Comparison of ENCODE assay signal across 13 mouse cellular contexts in genomic region chr9:87733236-87733630, GRCm38 (mm10). TPM values are rescaled to one million over a fixed set of nuclear protein-coding genes. Genes with fewer than 3 reads are reported as not detected.
DNase-seq lines count a peak whose midpoint lies in the region; ATAC-seq lines count a peak whose summit lies in the region.
"Had no signal": no experiment of that assay in that cellular context is flagged by ENCODE, and none has a peak within 500 bp of the region (broad histone marks: within the 10 kb centered on the region; RNA-seq: fewer than 3 reads in every experiment).

No protein-coding gene starts in this region.

- H3K9me3 ChIP-seq in heart, embryonic 10.5 days: no peaks in the 10 kb centered on the region
- no peaks in the 10 kb centered on the region for H3K9me3 ChIP-seq in midbrain, embryonic 11.5 days (ENCODE audit: control insufficient read depth, low read length)
- no peaks in the 10 kb centered on the region for H3K9me3 ChIP-seq in midbrain, embryonic 15.5 days
- H3K9me3 ChIP-seq in heart, embryonic 12.5 days (replicated peaks): no peaks in the 10 kb centered on the region
- no peaks in the 10 kb centered on the region for H3K9me3 ChIP-seq in limb, embryonic 15.5 days
- H3K9me3 ChIP-seq in forebrain, embryonic 10.5 days: no peaks in the 10 kb centered on the region

- peaks cover 83% of the 10 kb centered on the region for H3K27me3 ChIP-seq in heart, embryonic 10.5 days (ENCODE audit: insufficient read depth, poor library complexity, severe bottlenecking)
- H3K27me3 ChIP-seq in midbrain, embryonic 11.5 days (ENCODE audit: control insufficient read depth, insufficient read depth, low read length): peaks cover 84% of the 10 kb centered on the region
- H3K27me3 ChIP-seq in midbrain, embryonic 15.5 days (replicated peaks): peaks cover 67% of the 10 kb centered on the region
- peaks cover 43% of the 10 kb centered on the region for H3K27me3 ChIP-seq in heart, embryonic 12.5 days (replicated peaks)
- peaks cover 63% of the 10 kb centered on the region for H3K27me3 ChIP-seq in limb, embryonic 15.5 days
- H3K27me3 ChIP-seq in forebrain, embryonic 10.5 days (ENCODE audit: poor library complexity, severe bottlenecking): peaks cover 100% of the 10 kb centered on the region

- peaks cover 24% of the 10 kb centered on the region; the same call in 1 of the 2 replicates for H3K4me1 ChIP-seq in heart, embryonic 10.5 days
- H3K4me1 ChIP-seq in midbrain, embryonic 11.5 days (ENCODE audit: control insufficient read depth, insufficient read depth, low read length): peaks cover 15% of the 10 kb centered on the region
- peaks cover 23% of the 10 kb centered on the region for H3K4me1 ChIP-seq in midbrain, embryonic 15.5 days
- H3K4me1 ChIP-seq in heart, embryonic 12.5 days (replicated peaks): peaks cover 14% of the 10 kb centered on the region; the same call in 1 of the 2 replicates
- H3K4me1 ChIP-seq in limb, embryonic 15.5 days: peaks cover 24% of the 10 kb centered on the region
- H3K4me1 ChIP-seq in forebrain, embryonic 10.5 days: peaks cover 31% of the 10 kb centered on the region

- no peaks in the 10 kb centered on the region for H3K36me3 ChIP-seq in heart, embryonic 10.5 days
- H3K36me3 ChIP-seq in midbrain, embryonic 11.5 days (ENCODE audit: control insufficient read depth, insufficient read depth, low read length): no peaks in the 10 kb centered on the region
- no peaks in the 10 kb centered on the region for H3K36me3 ChIP-seq in midbrain, embryonic 15.5 days (replicated peaks)
- no peaks in the 10 kb centered on the region for H3K36me3 ChIP-seq in heart, embryonic 12.5 days
- H3K36me3 ChIP-seq in limb, embryonic 15.5 days: no peaks in the 10 kb centered on the region
- no peaks in the 10 kb centered on the region for H3K36me3 ChIP-seq in forebrain, embryonic 10.5 days (replicated peaks)

- ATAC-seq in midbrain, embryonic 11.5 days (ENCODE audit: low FRiP score): no peak
- no peak for ATAC-seq in midbrain, embryonic 15.5 days (replicated peaks)
- no peak for ATAC-seq in heart, embryonic 12.5 days (ENCODE audit: insufficient number of reproducible peaks, low FRiP score)
- ATAC-seq in limb, embryonic 15.5 days (ENCODE audit: insufficient number of reproducible peaks, low FRiP score, low TSS enrichment, low read depth): no peak
- ATAC-seq in monocyte, adult 5-6 weeks (replicated peaks; ENCODE audit: insufficient number of reproducible peaks, low FRiP score, low TSS enrichment, poor library complexity, severe bottlenecking): no peak

- H3K27ac ChIP-seq in heart, embryonic 10.5 days: no peak overlapping the region
- no peak overlapping the region for H3K27ac ChIP-seq in midbrain, embryonic 11.5 days (ENCODE audit: low read depth, low read length)
- H3K27ac ChIP-seq in midbrain, embryonic 15.5 days: no peak overlapping the region
- no peak overlapping the region for H3K27ac ChIP-seq in heart, embryonic 12.5 days (ENCODE audit: poor library complexity, severe bottlenecking)
- H3K27ac ChIP-seq in limb, embryonic 15.5 days: peak overlapping the region; percentile 65; the same call in 1 of the 2 replicates
- H3K27ac ChIP-seq in forebrain, embryonic 10.5 days: no peak overlapping the region

- H3K4me3 ChIP-seq in heart, embryonic 10.5 days: peak overlapping the region; percentile 45
- no peak overlapping the region for H3K4me3 ChIP-seq in midbrain, embryonic 11.5 days (ENCODE audit: low read depth, low read length)
- no peak overlapping the region for H3K4me3 ChIP-seq in midbrain, embryonic 15.5 days
- H3K4me3 ChIP-seq in heart, embryonic 12.5 days: peak overlapping the region; percentile 23; the same call in 1 of the 2 replicates
- peak overlapping the region; percentile 18; the same call in 1 of the 2 replicates for H3K4me3 ChIP-seq in limb, embryonic 15.5 days
- H3K4me3 ChIP-seq in forebrain, embryonic 10.5 days: no peak overlapping the region

- H3K9ac ChIP-seq in midbrain, embryonic 11.5 days (ENCODE audit: low read length): no peak overlapping the region
- H3K9ac ChIP-seq in midbrain, embryonic 15.5 days: no peak overlapping the region
- no peak overlapping the region for H3K9ac ChIP-seq in heart, embryonic 12.5 days
- no peak overlapping the region for H3K9ac ChIP-seq in limb, embryonic 15.5 days

- H3K4me2 ChIP-seq in midbrain, embryonic 11.5 days: no peak overlapping the region
- H3K4me2 ChIP-seq in midbrain, embryonic 15.5 days: no peak overlapping the region
- peak overlapping the region; percentile 57 for H3K4me2 ChIP-seq in heart, embryonic 12.5 days
- peak overlapping the region; percentile 25; the same call in 1 of the 2 replicates for H3K4me2 ChIP-seq in limb, embryonic 15.5 days

- WGBS in heart, embryonic 10.5 days: under 1% methylated on average over 11 of the region's 11 CpGs
- 1% methylated on average over 11 of the region's 11 CpGs for WGBS in midbrain, embryonic 11.5 days
- 2% methylated on average over 11 of the region's 11 CpGs for WGBS in midbrain, embryonic 15.5 days
- WGBS in heart, embryonic 12.5 days: 5% methylated on average over 11 of the region's 11 CpGs
- 15% methylated on average over 11 of the region's 11 CpGs for WGBS in limb, embryonic 15.5 days
- WGBS in forebrain, embryonic 10.5 days: 0% methylated on average over 11 of the region's 11 CpGs

- DNase-seq in heart, embryonic 10.5 days (ENCODE audit: low spot score): peak; percentile 74
- DNase-seq in heart, adult 18-20 months: no peak
- peak; percentile 94 for DNase-seq in midbrain, embryonic 11.5 days (ENCODE audit: low spot score, missing footprints)
- DNase-seq in forebrain, embryonic 10.5 days (ENCODE audit: extremely low spot score, low spot score): no peak
- DNase-seq: cerebellum, adult 2 months; gastrocnemius, postnatal 14 days; lung, postnatal 14 days; thymus, postnatal 25 days had no signal

RNA-seq across cellular contexts. Expression of gene Tbx18, which starts 2.2 kb away (rescaled TPM):
- polyA plus RNA-seq in heart, embryonic 10.5 days (2016; fragmentation: Nextera tagmentation; extraction: Ambion mirVana): 12.2 and 13.5 TPM in 2 replicates
- 1 to 10 TPM; 3.7 to 4.6 TPM for total RNA-seq in heart, adult 18-20 months (2021)
- polyA plus RNA-seq in midbrain, embryonic 11.5 days (2014; fragmentation: Nextera tagmentation; extraction: Ambion mirVana): 5.5 and 5.6 TPM in 2 replicates
- polyA plus RNA-seq in midbrain, embryonic 15.5 days (2015; fragmentation: Nextera tagmentation; extraction: Ambion mirVana): 2.3 and 3.4 TPM in 2 replicates
- polyA plus RNA-seq in heart, embryonic 12.5 days (2016; fragmentation: Nextera tagmentation; extraction: Ambion mirVana): 18.9 and 20.7 TPM in 2 replicates
- 9.6 and 11.6 TPM in 2 replicates for polyA plus RNA-seq in limb, embryonic 15.5 days (2015; fragmentation: Nextera tagmentation; extraction: Ambion mirVana)
- not detected in 3 replicates for total RNA-seq in monocyte, adult 5-6 weeks (2017)
- polyA plus RNA-seq in forebrain, embryonic 10.5 days (2016; fragmentation: Nextera tagmentation; extraction: Ambion mirVana): 3.0 and 3.1 TPM in 2 replicates
- total RNA-seq: liver, adult 2 months had no signal
- polyA plus RNA-seq: liver, adult 2 months had no signal

Comparison
In these comparisons a context has a peak if more than half of its experiments do, and no peak if none do; other contexts are left out.
1. DNase-seq: peak in heart, embryonic 10.5 days (single experiment) and midbrain, embryonic 11.5 days (single experiment); none in heart, adult 18-20 months (0 of 2) and forebrain, embryonic 10.5 days (single experiment).
2. H3K4me3 ChIP-seq: peak in heart, embryonic 10.5 days (single experiment), heart, embryonic 12.5 days (single experiment) and limb, embryonic 15.5 days (single experiment); none in midbrain, embryonic 11.5 days (single experiment), midbrain, embryonic 15.5 days (single experiment) and forebrain, embryonic 10.5 days (single experiment).
3. H3K4me2 ChIP-seq: peak in heart, embryonic 12.5 days (single experiment) and limb, embryonic 15.5 days (single experiment); none in midbrain, embryonic 11.5 days (single experiment) and midbrain, embryonic 15.5 days (single experiment).